Mouse (Mus musculus): ENCODE results near the gene Mien1. TPM values are rescaled to one million over a fixed set of nuclear protein-coding genes. Genes with fewer than 3 reads are reported as not detected.

Mien1 gene
- polyA plus RNA-seq, 1 experiment from 2014 or later, result 78.0 TPM

DNA sequence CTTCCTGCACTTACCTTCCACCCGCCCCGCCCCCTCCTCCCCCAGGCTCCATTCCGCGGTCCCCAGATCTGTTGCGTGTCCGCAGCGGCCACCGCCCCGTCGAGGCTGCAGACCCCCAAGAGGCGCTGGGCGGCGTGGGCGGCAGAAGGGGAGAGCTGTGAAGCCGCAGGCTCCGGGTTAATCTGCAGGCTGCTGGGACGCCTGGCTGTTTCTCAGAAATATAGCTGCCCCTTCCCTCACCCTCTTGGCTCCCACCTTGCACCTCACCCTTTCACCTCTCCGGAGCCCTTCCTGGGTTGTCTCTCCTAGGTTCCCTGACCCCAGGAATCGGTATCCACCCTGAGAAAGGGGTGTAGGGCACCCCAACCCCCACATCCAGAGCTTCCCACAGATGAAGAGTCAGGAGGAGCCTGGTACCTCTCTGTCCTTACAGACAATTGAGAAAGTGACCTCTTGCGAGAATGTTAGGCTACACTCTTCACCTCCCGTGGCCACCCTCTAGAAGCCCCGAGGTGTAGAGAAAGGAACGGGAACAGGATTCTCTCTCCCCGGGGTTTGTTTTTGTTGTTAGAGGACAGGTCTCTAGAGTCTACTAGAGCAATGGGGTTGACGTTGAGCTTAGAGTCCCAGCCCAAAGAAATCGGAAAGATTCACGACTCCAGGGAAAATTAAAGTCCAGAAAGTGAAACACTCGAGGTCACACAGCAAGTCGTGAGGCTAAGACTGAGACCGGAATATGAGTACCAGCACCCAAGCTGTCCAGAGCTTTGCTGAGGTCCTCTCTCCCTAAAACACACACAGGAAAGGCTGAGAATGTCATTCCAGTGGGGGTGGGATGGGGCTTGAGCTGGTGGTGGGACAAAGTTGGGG lies 19.6 kb upstream of the Mien1 start:
- ATAC-seq (ENCODE audit: borderline replicate concordance, extremely low read depth, low FRiP score, low TSS enrichment), result no peak
- H3K27ac ChIP-seq, result no peak overlapping the region; the same call in 1 of the 2 replicates
- H3K9me3 ChIP-seq, result no peaks in the 10 kb centered on the region
- H3K27me3 ChIP-seq, result peaks cover 49% of the 10 kb centered on the region
- H3K4me3 ChIP-seq, result peak overlapping the region; percentile 59
- peak overlapping the region; percentile 90 for H3K4me2 ChIP-seq
- H3K4me1 ChIP-seq, result peaks cover 11% of the 10 kb centered on the region
- peaks cover 12% of the 10 kb centered on the region for H3K36me3 ChIP-seq
- H3K9ac ChIP-seq, result peak overlapping the region; percentile 54
- 3% methylated on average over 26 of the region's 30 CpGs for WGBS

DNA sequence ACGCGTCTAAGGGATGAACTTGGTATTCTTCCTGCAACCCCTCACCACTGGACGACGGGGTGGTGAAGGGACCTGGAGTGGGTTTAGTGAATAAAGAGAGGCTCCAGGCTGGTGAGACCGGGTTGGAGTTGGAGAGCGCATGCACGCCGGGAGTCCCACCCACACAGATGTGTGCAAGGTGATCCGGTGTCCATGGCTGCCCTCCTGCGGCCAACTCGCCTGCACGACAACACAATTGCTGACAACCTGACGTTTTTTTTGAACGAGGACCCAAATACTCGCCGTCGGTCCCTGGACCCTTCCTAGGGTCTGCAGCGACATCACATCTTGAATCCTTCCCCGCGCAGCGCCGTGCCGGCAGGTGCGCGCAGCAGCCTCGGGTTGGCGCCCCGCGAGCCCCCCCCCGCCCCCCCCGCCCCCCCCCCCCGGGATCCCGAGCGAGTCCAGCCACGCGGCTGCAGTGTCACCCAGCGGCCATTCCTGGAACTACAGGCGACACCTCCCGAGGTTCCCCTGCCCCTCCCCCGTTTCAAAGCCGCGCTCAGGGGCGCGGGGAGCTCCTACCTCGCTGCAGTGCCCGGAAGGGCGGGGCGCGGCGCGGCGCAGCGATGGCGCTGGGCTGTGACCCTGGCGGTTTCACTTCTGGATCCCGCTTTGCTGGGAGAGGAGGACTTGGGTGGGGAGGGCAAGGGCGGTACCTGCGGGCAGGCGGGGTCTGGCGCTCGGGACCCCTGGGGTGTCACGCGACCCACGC lies 18.8 kb upstream of the Mien1 start:
- Histone ChIP-seq H3K27ac (peak overlapping the region; percentile 41), H3K9ac (peak overlapping the region; percentile 54), H3K4me2 (peak overlapping the region; percentile 90), H3K36me3 (peaks cover 12% of the 10 kb centered on the region), H3K4me1 (peaks cover 11% of the 10 kb centered on the region), H3K27me3 (peaks cover 49% of the 10 kb centered on the region), H3K4me3 (peak overlapping the region; percentile 59), H3K9me3 (no peaks in the 10 kb centered on the region)
- under 1% methylated on average over 46 of the region's 64 CpGs for WGBS
- peak; percentile 78 for ATAC-seq (ENCODE audit: borderline replicate concordance, extremely low read depth, low FRiP score, low TSS enrichment)

DNA sequence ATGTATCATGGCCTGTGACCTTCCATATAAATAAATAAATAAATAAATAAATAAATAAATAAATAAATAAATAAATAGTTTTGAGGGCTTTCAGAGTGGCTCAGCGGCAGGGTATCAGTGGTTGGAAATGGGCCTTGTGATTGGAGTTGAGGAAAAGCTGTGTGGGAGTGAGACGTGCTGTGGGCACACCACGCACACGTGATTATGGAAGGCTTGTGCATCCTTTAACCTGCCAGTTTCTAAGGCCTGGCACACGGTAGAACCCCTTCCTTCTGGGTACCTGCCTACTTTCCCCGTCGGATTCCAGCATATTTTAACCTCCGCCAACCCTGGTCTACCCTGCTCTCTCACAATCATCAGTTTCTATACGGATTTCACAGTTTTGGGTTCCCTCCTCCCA lies 18.2 kb upstream of the Mien1 start:
- WGBS, result 20% methylated on average over 9 of the region's 9 CpGs
- Histone ChIP-seq H3K4me3 (peak overlapping the region; percentile 59), H3K36me3 (peaks cover 12% of the 10 kb centered on the region), H3K4me1 (peaks cover 11% of the 10 kb centered on the region), H3K27ac (peak overlapping the region; percentile 41), H3K9me3 (no peaks in the 10 kb centered on the region), H3K4me2 (peak overlapping the region; percentile 90), H3K9ac (peak overlapping the region; percentile 54; the same call in 1 of the 2 replicates), H3K27me3 (peaks cover 49% of the 10 kb centered on the region)
- ATAC-seq (ENCODE audit: borderline replicate concordance, extremely low read depth, low FRiP score, low TSS enrichment), result no peak

DNA sequence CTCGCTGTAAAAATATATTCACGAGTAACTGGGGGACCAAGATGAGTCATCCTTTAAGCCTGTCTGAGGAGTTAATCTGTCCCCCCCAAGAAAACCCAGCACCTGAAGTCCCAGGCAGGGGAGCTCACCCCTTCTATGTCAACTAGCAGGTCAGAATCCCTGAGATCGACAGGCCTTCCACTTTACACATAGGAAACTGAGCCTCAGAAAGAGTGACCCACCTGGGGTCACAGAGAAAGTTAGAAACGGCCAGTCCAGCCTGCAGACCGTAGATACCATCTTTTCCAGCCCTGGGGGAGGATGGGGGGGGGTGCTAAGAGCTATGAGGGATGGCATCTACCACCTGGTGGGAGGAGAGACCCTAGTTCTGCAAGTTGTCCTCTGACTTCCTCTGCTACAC lies 17.8 kb upstream of the Mien1 start:
- Histone ChIP-seq H3K27me3 (peaks cover 47% of the 10 kb centered on the region), H3K27ac (no peak overlapping the region), H3K36me3 (peaks cover 16% of the 10 kb centered on the region), H3K4me3 (no peak overlapping the region), H3K9me3 (no peaks in the 10 kb centered on the region), H3K9ac (no peak overlapping the region), H3K4me2 (no peak overlapping the region), H3K4me1 (peaks cover 11% of the 10 kb centered on the region)
- WGBS, result 57% methylated on average over 5 of the region's 5 CpGs
- ATAC-seq (ENCODE audit: borderline replicate concordance, extremely low read depth, low FRiP score, low TSS enrichment), result no peak

DNA sequence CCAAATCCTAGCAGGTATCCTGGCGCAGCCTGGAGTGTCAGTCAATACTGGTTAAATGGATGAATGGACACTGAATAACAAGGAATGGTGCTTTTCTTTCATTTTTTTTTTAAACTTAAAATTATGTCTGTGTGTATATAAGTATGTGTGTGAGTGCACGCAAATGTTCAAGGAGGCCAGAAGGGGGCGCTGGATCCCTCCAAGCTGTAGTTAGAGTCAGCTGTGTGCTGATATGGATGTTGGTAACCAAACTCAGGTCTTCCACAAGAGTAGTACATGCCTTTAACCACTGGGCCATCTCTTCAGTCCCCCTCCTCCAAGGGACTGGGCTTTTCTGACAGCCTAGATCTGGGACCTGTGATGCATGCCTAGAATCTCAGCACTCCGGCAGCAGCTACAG lies 16.7 kb upstream of the Mien1 start:
- ATAC-seq (ENCODE audit: borderline replicate concordance, extremely low read depth, low FRiP score, low TSS enrichment), result no peak
- H3K27me3 ChIP-seq, result peaks cover 41% of the 10 kb centered on the region
- no peak overlapping the region for H3K9ac ChIP-seq
- H3K4me2 ChIP-seq, result no peak overlapping the region
- H3K27ac ChIP-seq, result no peak overlapping the region
- no peaks in the 10 kb centered on the region for H3K9me3 ChIP-seq
- H3K4me1 ChIP-seq, result peaks cover 14% of the 10 kb centered on the region
- no peak overlapping the region for H3K4me3 ChIP-seq
- 77% methylated on average over 4 of the region's 4 CpGs for whole genome bisulfite sequencing
- H3K36me3 ChIP-seq, result peaks cover 23% of the 10 kb centered on the region

DNA sequence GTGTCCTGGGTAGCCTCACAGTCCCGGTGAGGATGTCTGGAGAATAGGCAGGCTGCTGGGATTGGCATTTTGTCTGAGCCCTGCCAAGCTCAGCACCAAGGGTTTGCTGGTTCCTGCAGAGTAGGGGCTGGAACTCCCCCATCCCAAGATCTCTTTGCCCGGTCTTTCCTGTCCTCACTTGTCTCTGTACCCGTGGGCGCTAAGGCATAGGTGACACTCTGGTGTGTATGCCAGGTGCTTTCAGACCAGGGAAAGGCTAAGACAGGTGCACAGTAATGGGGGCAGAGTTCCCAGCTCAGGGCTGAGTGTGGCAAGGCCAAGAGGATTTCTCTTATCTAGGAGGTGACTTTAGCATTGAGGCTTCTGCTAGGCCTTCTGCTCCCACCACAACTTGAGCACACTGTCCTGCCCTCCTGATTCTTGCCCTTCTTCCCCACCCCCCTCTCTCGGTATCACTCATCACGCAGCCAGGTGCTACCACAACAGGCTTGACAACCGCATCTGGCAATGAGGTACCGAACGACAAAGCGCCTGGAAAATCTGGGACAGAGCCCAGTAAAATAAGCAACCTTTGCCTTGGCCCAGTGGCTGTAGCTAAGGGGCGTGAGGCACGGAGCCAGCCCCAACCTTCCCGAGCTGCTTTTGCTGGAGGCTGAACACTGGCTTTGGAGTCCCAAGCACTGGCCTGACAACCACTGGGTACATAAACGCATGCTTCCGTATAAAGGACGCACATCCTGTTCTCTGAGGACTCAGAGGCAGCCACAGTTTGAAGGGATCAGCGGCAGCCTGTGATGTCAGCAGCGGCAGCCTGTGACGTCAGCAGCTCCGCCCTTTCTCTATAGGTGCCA lies 11.4 kb upstream of the Mien1 start:
- peaks cover 40% of the 10 kb centered on the region for H3K27me3 ChIP-seq
- peaks cover 23% of the 10 kb centered on the region for H3K36me3 ChIP-seq
- WGBS, result 60% methylated on average over 20 of the region's 20 CpGs
- H3K9ac ChIP-seq, result no peak overlapping the region
- H3K4me2 ChIP-seq, result no peak overlapping the region
- H3K4me3 ChIP-seq, result no peak overlapping the region
- H3K27ac ChIP-seq, result no peak overlapping the region; the same call in 1 of the 2 replicates
- no peaks in the 10 kb centered on the region for H3K9me3 ChIP-seq
- ATAC-seq (ENCODE audit: borderline replicate concordance, extremely low read depth, low FRiP score, low TSS enrichment), result no peak
- peaks cover 36% of the 10 kb centered on the region for H3K4me1 ChIP-seq

DNA sequence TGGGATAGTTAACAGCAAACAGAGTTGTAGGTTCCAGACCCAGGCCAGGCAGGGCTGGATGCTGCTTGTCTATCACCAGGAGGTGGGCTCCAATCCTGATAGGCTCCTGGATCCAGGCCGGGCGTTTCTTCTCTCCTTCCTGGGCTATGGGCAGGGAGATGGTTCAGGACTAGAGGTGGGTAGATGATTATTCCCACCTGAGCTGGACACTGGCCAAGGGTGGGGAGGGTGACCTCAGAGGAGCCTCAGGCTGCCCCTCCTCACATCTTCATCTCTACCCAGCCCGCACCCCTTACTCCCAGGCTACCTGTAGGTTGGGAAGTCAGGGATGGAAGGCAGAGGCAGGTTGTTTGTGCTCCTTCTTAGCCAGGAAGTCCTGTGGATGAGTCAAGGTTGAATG lies 10.6 kb upstream of the Mien1 start:
- Histone ChIP-seq H3K4me1 (peaks cover 36% of the 10 kb centered on the region), H3K9ac (no peak overlapping the region), H3K27ac (no peak overlapping the region; the same call in 1 of the 2 replicates), H3K9me3 (no peaks in the 10 kb centered on the region), H3K27me3 (peaks cover 40% of the 10 kb centered on the region), H3K4me2 (peak overlapping the region; percentile 53), H3K36me3 (peaks cover 18% of the 10 kb centered on the region), H3K4me3 (peak overlapping the region; percentile 46; the same call in 1 of the 2 replicates)
- 71% methylated on average over 3 of the region's 3 CpGs for WGBS
- ATAC-seq (ENCODE audit: borderline replicate concordance, extremely low read depth, low FRiP score, low TSS enrichment), result no peak

DNA sequence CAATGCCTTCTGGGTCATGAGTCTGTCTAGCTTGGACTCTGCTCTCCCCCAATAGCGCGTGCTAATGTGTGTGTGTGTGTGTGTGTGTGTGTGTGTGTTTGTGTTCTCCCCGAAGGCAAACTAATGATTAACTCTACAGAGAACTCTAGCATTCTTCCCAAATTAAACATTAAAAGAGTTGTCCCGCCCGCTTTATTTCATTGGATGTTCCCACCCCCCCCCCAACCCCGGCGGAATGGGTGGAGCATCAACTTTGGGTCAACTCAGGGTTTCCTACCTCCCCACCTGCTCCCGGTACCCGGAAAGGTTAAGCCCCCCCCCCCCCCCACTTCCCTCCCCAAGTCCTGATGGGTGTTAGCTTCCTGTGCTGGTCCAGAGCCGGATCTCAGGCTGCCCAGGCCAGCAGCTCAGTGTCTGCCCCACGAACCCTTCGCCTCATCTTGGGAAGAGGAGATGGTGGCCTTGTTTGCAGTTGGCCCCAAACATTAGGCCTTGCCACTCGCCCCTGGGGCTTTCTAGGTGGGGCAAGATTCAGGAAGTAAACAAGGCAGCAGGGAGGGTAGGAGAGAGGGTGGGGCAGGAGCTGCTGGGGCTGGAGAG lies 9.5 kb upstream of the Mien1 start:
- Histone ChIP-seq H3K36me3 (peaks cover 11% of the 10 kb centered on the region), H3K27ac (peak overlapping the region; percentile 95), H3K9ac (peak overlapping the region; percentile 54; the same call in 1 of the 2 replicates), H3K27me3 (peaks cover 40% of the 10 kb centered on the region), H3K4me2 (peak overlapping the region; percentile 53), H3K4me3 (peak overlapping the region; percentile 46), H3K9me3 (no peaks in the 10 kb centered on the region), H3K4me1 (peaks cover 36% of the 10 kb centered on the region)
- 25% methylated on average over 13 of the region's 13 CpGs for WGBS
- ATAC-seq (ENCODE audit: borderline replicate concordance, extremely low read depth, low FRiP score, low TSS enrichment), result peak; percentile 5; the same call in 1 of the 2 replicates

DNA sequence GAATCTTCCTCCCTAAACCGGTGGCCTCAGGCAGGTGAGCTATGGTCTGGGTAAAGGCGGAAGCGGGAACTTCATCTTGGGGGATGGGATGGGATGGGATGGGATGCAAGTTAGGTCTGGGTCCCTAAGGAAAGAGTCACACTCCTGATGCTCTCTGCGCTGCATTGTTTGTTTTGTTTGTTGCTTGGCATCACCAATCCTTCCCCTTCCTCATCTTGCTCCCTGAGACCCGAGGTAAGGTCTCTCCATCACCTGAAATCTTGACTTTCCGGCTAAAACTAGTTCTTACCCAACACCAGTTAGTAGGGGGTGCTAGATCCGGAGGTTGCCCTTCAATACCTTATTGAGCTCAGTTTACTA lies 8.7 kb upstream of the Mien1 start:
- H3K36me3 ChIP-seq, result peaks cover 11% of the 10 kb centered on the region
- H3K4me3 ChIP-seq, result peak overlapping the region; percentile 46
- no peaks in the 10 kb centered on the region for H3K9me3 ChIP-seq
- H3K9ac ChIP-seq, result peak overlapping the region; percentile 54
- ATAC-seq (ENCODE audit: borderline replicate concordance, extremely low read depth, low FRiP score, low TSS enrichment), result no peak
- H3K27ac ChIP-seq, result peak overlapping the region; percentile 95
- H3K4me1 ChIP-seq, result peaks cover 36% of the 10 kb centered on the region
- peaks cover 40% of the 10 kb centered on the region for H3K27me3 ChIP-seq
- peak overlapping the region; percentile 53 for H3K4me2 ChIP-seq
- WGBS, result 8% methylated on average over 7 of the region's 7 CpGs

DNA sequence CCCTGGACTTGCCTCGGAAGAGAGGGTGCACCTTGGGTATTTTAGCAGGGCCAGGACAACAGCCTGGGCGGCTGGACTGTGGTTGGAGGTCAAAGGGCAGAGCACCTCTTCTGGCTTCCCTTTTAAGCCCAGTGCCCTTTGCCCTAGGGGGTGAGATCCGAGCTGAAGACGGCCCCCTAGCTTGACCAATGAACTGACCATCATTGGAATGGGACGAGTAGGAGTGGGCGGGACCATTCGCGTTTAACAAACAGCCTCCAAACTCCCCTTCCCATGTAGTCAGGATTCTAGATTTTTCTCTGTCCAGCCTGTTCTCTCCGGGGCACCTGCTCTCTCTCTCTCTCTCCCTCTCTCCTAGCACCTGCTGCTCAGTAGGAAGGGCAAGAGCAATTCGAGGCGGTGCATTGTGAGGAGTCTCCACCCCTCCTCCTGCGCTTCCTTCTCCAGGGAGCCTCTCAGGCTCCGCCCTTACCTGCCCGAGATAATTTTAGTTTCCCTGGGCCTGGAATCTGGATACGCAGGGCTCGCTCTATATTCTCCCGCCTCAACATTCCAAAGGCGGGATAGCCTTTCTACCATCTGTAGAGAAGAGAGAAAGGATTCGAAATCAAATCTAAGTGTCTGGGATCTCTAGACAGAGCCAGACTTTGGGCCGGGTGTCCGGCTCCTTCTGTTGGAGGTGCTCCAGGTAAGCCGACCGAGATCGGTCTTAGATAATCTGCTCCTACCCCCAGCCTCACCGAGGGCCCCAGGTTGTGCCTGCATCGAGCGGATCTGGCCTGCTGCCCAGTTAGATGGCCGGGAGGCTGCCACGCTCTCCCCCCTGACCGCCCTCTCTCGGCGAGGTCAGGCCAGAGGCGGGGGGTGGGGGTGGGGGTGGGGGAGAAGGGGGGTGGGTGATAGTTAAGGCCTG lies 8.0 kb upstream of the Mien1 start:
- peak overlapping the region; percentile 53 for H3K4me2 ChIP-seq
- H3K9ac ChIP-seq, result peak overlapping the region; percentile 54
- peak overlapping the region; percentile 46 for H3K4me3 ChIP-seq
- peaks cover 40% of the 10 kb centered on the region for H3K27me3 ChIP-seq
- H3K36me3 ChIP-seq, result peaks cover 9% of the 10 kb centered on the region
- H3K27ac ChIP-seq, result peak overlapping the region; percentile 95
- H3K9me3 ChIP-seq, result no peaks in the 10 kb centered on the region
- H3K4me1 ChIP-seq, result peaks cover 36% of the 10 kb centered on the region
- 1% methylated on average over 33 of the region's 33 CpGs for WGBS
- ATAC-seq (ENCODE audit: borderline replicate concordance, extremely low read depth, low FRiP score, low TSS enrichment), result peak; percentile 76
